Mouse (Mus musculus) intestine, embryonic 16.5 days (tissue): ENCODE measurements around the gene Eya4. TPM values are rescaled to one million over a fixed set of nuclear protein-coding genes. Genes with fewer than 3 reads are reported as not detected.

Source experiments
- ATAC-seq: fragments of 200-750 bp; cut with Nextera tagmentation; 2 replicates; pipeline ENCODE4 v1.8.0; 2017; ENCODE audit warnings: moderate TSS enrichment, moderate library complexity
- H3K27ac ChIP-seq: fragments of 300-500 bp; sonication (generic); 2 replicates; pipeline ENCODE4 v1.5.1; 2014; ENCODE audit warnings: mild to moderate bottlenecking, low read length
- H3K27me3 ChIP-seq: fragments of 300-500 bp; sonication (generic); replicated peaks from 2 replicates; pipeline ENCODE4 v1.6.1; 2014; ENCODE audit warnings: low read length, control low read depth, mixed read lengths; ENCODE audit not compliant: control insufficient read depth, insufficient read depth
- H3K36me3 ChIP-seq: fragments of 300-500 bp; sonication (generic); 2 replicates; pipeline ENCODE4 v1.6.1; 2014; ENCODE audit warnings: low read length, control low read depth; ENCODE audit not compliant: control insufficient read depth, insufficient read depth
- H3K4me1 ChIP-seq: fragments of 300-500 bp; sonication (generic); 2 replicates; pipeline ENCODE4 v1.6.1; 2014; ENCODE audit warnings: low read length, control low read depth, mixed read lengths; ENCODE audit not compliant: control insufficient read depth, insufficient read depth
- H3K4me2 ChIP-seq: fragments of 300-500 bp; sonication (generic); 2 replicates; pipeline ENCODE4 v1.6.1; 2014; ENCODE audit warnings: low read depth, low read length, control low read depth
- H3K4me3 ChIP-seq: fragments of 300-500 bp; sonication (generic); 2 replicates; pipeline ENCODE4 v1.5.1; 2014; ENCODE audit warnings: mild to moderate bottlenecking, low read length
- H3K9ac ChIP-seq: fragments of 300-500 bp; sonication (generic); 2 replicates; pipeline ENCODE4 v1.6.1; 2014; ENCODE audit warnings: low read depth, low read length
- H3K9me3 ChIP-seq: fragments of 300-500 bp; sonication (generic); 2 replicates; pipeline ENCODE4 v1.6.1; 2016; ENCODE audit warnings: low read length, control low read depth; ENCODE audit not compliant: control insufficient read depth
- WGBS: fragments of 180-500 bp; shearing (Covaris S2); extraction: QIAGEN DNeasy Blood & Tissue Kit; methylation state at CpG from one replicate; pipeline ENCODE4 v1.1.7; 2014; 5-methylcytosine and 5-hydroxymethylcytosine counted together
- polyA plus RNA-seq: library from polyadenylated mRNA; unstranded; fragments of >200 nt; fragmentation: Nextera tagmentation; extraction: Ambion mirVana; gene quantifications from 2 replicates; pipeline ENCODE4 v1.2.1, GENCODE M21; 2015

The Eya4 gene
- polyA plus RNA-seq, 1 experiment from 2014 or later = 0.71 TPM

DNA sequence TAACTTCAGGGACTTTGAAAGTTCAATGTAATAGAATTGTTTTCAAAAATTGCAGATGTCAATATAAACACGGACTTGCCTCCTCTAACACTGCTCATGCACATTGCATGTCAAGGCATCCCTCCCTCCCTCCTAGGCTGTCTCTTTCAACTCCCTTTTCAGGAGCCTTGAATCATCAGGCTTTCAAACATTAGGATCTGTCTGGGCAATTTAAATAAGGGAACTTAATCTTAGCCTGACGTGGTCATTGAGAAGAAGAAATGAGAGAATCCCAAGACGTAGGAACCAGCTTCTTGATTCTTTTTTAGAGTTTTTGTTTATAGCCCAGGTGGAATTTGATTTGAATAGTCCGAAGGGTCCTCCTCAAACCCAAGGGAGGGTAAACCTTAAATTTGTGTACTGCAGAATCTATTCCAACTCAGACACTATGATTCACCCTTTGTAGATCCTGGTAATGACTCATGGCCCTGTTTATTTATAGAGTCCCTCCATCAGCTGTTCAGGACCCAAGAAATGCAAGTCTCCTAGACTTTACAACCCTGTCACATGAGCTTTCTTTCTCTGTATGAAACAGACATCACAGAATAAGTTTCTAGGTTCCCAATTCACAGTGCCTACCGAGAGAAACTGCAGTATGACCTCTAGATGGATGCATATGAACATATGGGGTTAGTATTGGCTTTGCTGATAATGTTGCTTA is 173.1 kb downstream of the Eya4 start:
- Histone ChIP-seq H3K4me2 (no peak overlapping the region), H3K9ac (no peak overlapping the region), H3K9me3 (no peaks in the 10 kb centered on the region), H3K4me1 (no peaks in the 10 kb centered on the region), H3K27ac (no peak overlapping the region), H3K36me3 (no peaks in the 10 kb centered on the region), H3K4me3 (no peak overlapping the region), H3K27me3 (no peaks in the 10 kb centered on the region)
- 69% methylated on average over 5 of the region's 5 CpGs for WGBS
- ATAC-seq = no peak

DNA sequence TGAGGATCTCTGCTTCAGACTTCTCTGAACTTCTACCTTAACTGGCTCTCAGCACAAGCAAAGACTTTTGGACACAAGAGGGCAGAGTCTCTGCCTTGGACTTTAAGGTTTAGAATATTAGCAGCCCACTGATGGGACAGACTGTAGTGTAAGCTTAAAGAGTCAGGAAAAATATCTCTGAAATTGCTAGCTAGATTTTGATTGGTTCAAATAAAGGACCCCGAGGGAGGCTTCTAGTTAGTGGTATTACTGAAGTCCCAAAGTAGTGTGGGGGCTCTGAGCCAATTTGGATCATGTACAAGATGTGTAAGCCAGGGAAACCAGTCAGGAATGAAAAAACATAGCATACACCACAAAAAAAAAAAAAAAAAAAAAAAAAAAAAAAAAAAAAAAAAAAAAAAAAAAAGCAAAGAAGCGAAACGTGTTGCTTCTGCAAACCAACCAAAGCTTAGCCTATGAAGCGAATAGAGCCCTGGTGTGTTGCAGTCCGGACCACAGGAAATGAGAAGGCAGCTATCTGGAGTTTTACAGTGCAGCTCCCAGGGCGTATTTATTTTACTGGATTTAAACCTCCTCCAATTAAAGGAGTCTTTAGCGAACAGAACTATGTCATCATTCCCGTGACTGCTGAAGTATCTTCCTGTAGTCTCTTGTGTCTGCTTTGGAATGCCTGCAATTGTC is 173.8 kb downstream of the Eya4 start:
- H3K36me3 ChIP-seq = no peaks in the 10 kb centered on the region
- H3K9ac ChIP-seq = no peak overlapping the region
- H3K4me1 ChIP-seq = no peaks in the 10 kb centered on the region
- no peak overlapping the region for H3K27ac ChIP-seq
- WGBS = 47% methylated on average over 8 of the region's 8 CpGs
- no peak overlapping the region for H3K4me2 ChIP-seq
- H3K27me3 ChIP-seq = no peaks in the 10 kb centered on the region
- H3K4me3 ChIP-seq = no peak overlapping the region
- no peak for ATAC-seq
- no peaks in the 10 kb centered on the region for H3K9me3 ChIP-seq

DNA sequence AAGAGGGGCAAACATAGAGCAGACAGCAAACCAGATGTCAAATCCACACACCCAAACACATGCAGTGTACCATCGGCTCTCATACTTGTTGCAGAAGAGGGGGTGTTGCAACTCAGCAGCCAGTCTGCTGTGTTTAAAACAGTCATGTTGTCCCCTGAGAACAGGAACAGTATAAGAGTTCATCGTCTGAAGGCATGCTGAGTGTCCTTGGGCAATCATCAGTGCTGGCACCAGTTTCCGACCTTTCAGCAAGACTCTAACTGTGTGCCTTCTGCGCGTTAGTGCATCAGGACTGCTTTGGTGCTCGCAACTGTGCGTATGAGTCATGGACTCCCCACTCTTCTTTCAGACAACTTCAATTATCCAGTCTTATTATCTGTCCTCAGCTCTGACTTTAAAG is 179.0 kb downstream of the Eya4 start:
- Histone ChIP-seq H3K9ac (no peak overlapping the region), H3K9me3 (no peaks in the 10 kb centered on the region)
- 89% methylated on average over 7 of the region's 7 CpGs for WGBS

DNA sequence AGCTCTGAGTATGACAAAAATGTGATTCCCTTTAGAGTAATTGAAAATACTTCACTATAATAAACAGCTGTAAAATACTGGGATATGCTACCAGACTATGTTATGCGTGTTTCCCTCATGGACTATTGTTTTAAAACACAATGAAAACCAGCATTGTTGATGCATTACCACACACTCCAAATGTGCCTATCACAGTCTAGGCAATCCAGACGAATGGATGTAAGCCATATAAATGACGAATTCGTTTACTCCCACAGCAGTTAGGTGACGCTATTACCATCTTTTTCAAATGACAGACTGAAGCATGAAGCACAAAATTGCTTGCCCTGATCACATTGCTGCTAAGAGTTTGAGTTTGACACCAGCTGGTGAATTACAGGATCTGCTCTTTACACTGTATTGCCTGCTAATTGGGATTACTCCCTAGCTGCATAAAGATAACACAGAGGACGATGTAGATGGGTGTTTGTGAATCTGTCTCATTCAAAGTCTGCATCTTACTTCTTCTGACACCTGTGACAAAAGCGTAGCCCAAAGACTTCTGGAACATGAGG is 185.4 kb downstream of the Eya4 start:
- H3K9me3 ChIP-seq = no peaks in the 10 kb centered on the region
- H3K27ac ChIP-seq = no peak overlapping the region
- no peak overlapping the region for H3K9ac ChIP-seq
- no peak overlapping the region for H3K4me3 ChIP-seq
- H3K4me2 ChIP-seq = no peak overlapping the region
- no peak for ATAC-seq
- no peaks in the 10 kb centered on the region for H3K27me3 ChIP-seq
- H3K36me3 ChIP-seq = no peaks in the 10 kb centered on the region
- H3K4me1 ChIP-seq = no peaks in the 10 kb centered on the region
- WGBS = 70% methylated on average over 7 of the region's 7 CpGs

More for the DNA sequence above, 179.0 kb downstream of the Eya4 start:
- H3K4me2 ChIP-seq = no peak overlapping the region
- H3K4me3 ChIP-seq = no peak overlapping the region
- H3K4me1 ChIP-seq = no peaks in the 10 kb centered on the region
- no peak for ATAC-seq
- H3K27ac ChIP-seq = no peak overlapping the region
- H3K36me3 ChIP-seq = no peaks in the 10 kb centered on the region
- H3K27me3 ChIP-seq = no peaks in the 10 kb centered on the region

DNA sequence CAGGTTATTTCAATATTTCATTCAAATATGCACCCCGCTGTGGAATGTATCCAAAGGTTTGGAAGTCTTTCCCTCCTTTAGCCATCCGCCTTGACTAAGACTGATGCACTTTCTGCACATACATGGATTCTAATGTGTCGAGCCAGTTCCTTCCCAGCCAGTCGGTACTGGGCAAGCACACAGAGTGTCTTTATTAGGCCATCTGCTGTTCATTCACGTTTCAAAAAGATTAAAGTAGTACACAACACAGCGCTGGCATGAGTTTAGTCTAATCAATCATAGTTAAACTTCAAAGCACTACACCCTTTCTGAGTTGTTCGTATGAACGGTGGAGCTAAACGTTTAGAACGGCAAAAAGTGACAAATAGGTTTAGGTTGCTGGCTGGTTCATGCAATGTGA is 190.7 kb downstream of the Eya4 start:
- WGBS = 59% methylated on average over 10 of the region's 10 CpGs
- ATAC-seq = no peak
- H3K36me3 ChIP-seq = no peaks in the 10 kb centered on the region

DNA sequence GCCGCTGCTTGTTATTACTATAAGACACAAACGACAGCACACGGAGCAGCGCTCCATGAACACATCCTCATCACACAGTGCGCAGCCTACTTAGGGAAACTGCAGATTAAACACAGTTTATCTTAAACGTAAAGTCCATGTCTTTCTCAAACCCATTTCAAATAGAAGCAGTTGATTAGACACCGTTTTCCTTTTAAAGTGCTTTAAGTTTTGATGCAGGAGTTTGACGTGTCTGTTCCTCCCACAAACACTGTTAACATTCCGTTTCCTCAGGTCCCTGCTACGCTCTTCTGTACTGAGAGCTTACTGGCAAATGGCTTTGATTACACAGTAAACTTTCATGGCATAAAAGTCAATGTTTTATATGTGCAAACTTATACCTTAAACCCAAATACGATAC is 191.4 kb downstream of the Eya4 start:
- Histone ChIP-seq H3K4me3 (no peak overlapping the region), H3K27ac (no peak overlapping the region), H3K9ac (no peak overlapping the region), H3K9me3 (no peaks in the 10 kb centered on the region), H3K4me1 (no peaks in the 10 kb centered on the region), H3K4me2 (no peak overlapping the region), H3K36me3 (no peaks in the 10 kb centered on the region), H3K27me3 (no peaks in the 10 kb centered on the region)
- WGBS = 66% methylated on average over 11 of the region's 11 CpGs
- no peak for ATAC-seq

More for the DNA sequence above, 190.7 kb downstream of the Eya4 start:
- H3K27ac ChIP-seq = no peak overlapping the region
- H3K4me1 ChIP-seq = no peaks in the 10 kb centered on the region
- H3K9ac ChIP-seq = no peak overlapping the region
- no peak overlapping the region for H3K4me3 ChIP-seq
- no peak overlapping the region for H3K4me2 ChIP-seq
- H3K9me3 ChIP-seq = no peaks in the 10 kb centered on the region
- no peaks in the 10 kb centered on the region for H3K27me3 ChIP-seq

DNA sequence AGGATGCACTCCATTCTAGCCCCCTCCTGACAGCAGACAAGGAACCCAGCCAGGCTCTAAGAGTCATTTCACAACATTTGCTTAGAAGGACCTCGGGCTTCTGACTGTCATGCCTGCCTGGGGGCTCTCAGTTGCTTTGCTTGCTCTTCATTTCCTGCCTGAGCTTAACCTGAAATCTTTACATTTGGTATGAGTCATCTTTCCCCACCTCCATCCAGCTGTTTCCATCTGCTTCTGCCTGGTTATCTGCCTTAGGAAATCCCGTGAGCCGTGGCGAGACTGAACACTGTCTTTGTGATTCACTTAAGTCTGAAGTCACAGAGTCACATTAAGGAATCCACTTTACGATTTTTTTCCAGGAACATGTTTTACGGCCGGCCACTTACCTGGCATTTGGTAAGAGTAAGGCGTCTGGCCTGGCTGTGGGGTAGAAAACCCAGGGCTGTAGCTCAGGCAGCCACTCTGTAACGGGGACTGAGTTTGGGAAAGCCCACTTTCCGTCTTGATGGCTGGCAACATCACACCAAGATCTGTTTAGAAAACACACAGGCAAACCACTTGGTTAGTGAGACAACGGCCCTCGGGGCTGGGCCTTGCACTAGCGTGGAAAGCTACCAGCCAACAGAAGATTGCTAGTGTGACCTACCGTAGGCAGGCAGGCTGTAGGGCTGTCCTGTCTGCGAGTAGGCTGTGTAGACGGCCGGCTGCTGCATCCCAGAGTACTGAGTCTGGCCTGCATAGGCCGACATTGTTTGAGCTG is 193.5 kb downstream of the Eya4 start:
- Histone ChIP-seq H3K4me3 (no peak overlapping the region), H3K27me3 (no peaks in the 10 kb centered on the region), H3K27ac (no peak overlapping the region), H3K9me3 (no peaks in the 10 kb centered on the region), H3K9ac (no peak overlapping the region), H3K4me2 (no peak overlapping the region), H3K4me1 (no peaks in the 10 kb centered on the region), H3K36me3 (no peaks in the 10 kb centered on the region)
- WGBS = 57% methylated on average over 18 of the region's 18 CpGs
- ATAC-seq = no peak

DNA sequence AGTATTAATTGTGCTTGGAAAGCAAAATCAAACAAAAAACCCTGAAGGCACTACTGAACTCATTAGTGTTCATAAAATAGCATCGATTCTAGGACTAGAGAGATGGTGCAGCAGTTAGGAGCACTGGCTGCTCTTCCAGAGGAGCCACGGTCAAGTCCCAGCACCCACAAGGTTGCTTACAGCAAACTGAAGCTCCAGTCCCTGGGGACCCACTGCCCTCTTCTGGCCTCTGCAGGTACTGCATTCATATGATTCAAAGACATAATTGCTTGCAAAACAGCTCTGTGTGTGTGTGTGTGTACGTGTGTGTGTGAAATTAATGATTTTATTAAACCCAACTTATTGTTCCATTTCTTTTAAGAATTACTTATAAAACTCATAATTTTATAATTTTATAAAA is 200.2 kb downstream of the Eya4 start:
- H3K27me3 ChIP-seq = no peaks in the 10 kb centered on the region
- no peaks in the 10 kb centered on the region for H3K4me1 ChIP-seq
- H3K4me2 ChIP-seq = no peak overlapping the region
- H3K27ac ChIP-seq = no peak overlapping the region
- H3K9me3 ChIP-seq = no peaks in the 10 kb centered on the region
- WGBS = 92% methylated on average over 3 of the region's 3 CpGs
- no peak overlapping the region for H3K4me3 ChIP-seq
- no peaks in the 10 kb centered on the region for H3K36me3 ChIP-seq
- H3K9ac ChIP-seq = no peak overlapping the region
- no peak for ATAC-seq

DNA sequence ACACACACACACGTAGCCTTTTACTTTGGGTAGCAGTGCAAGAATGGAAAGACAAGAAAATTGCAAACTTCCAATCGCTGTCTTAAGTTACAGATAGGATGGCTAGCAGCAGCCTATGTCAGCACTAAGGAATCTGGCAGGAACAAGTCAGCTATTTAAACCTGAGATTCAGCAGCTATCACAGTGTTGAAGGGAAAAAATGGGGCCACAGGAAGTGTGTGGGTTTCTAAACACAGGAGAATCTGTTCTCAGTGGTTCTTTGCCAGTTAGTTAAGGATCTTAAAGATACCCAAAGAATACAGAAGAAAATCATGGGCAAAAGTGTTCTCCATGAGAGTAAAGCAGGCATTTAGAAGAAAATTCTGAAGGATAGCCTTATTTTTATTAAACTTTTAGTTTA is 206.0 kb downstream of the Eya4 start:
- Histone ChIP-seq H3K9ac (no peak overlapping the region), H3K27ac (no peak overlapping the region), H3K9me3 (no peaks in the 10 kb centered on the region), H3K27me3 (no peaks in the 10 kb centered on the region), H3K4me1 (no peaks in the 10 kb centered on the region), H3K36me3 (no peaks in the 10 kb centered on the region), H3K4me2 (no peak overlapping the region), H3K4me3 (no peak overlapping the region)
- ATAC-seq = no peak
- 69% methylated on average over 2 of the region's 2 CpGs for WGBS
